Comparison of ENCODE assay signal across 28 mouse cellular contexts in the genomic region with DNA sequence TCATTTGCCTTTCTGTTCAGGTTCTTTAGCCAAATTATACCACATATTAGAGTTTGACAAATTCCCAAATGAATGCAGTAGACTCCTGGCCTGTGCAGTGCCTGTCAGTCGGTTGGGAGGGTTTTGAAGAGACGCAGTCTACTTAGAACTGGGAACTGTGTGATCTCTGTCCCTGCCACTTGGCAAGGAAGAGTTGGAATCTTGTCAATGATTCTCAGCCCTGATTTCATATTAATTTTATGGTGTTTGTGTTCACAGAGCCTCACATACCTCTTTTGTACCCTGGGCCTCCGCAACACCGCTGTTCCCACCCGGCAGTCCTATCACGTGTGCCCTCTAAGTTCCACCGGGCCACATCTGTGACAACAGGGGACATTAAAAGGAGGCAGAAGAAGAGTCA.
DNase-seq lines count a peak whose midpoint lies in the region; ATAC-seq and TF ChIP-seq lines count a peak whose summit lies in the region.
"Had no signal": no experiment of that assay in that cellular context is flagged by ENCODE, and none has a peak within 500 bp of the region (broad histone marks: within the 10 kb centered on the region; RNA-seq: fewer than 3 reads in every experiment).

No protein-coding gene starts in this region.

- 90% methylated on average over 7 of the region's 7 CpGs for WGBS in kidney, embryonic 14.5 days

- no peaks in the 10 kb centered on the region for H3K9me3 ChIP-seq in kidney, embryonic 14.5 days (ENCODE audit: control insufficient read depth, low read length)
- H3K9me3 ChIP-seq: forebrain, embryonic 12.5 days; heart, embryonic 10.5 days; heart, embryonic 15.5 days; hindbrain, embryonic 13.5 days; limb, embryonic 10.5 days; limb, embryonic 15.5 days; liver, embryonic 15.5 days; neural tube, embryonic 15.5 days had no signal

- H3K4me3 ChIP-seq in kidney, embryonic 14.5 days (ENCODE audit: low read length) = no peak overlapping the region
- H3K4me3 ChIP-seq in left cerebral cortex, adult 2 months = no peak overlapping the region
- H3K4me3 ChIP-seq: forebrain, embryonic 12.5 days; heart, embryonic 10.5 days; heart, embryonic 15.5 days; hindbrain, embryonic 13.5 days; layer of hippocampus, adult 2 months; limb, embryonic 10.5 days; limb, embryonic 15.5 days; liver, embryonic 15.5 days; neural tube, embryonic 15.5 days had no signal

- ATAC-seq in kidney, embryonic 14.5 days (ENCODE audit: low FRiP score, low TSS enrichment) = no peak
- ATAC-seq in erythroblast, adult 5-6 weeks (replicated peaks; ENCODE audit: low FRiP score, poor library complexity, severe bottlenecking) = no peak
- ATAC-seq: forebrain, postnatal 0 days; intestine, embryonic 16.5 days; Patski had no signal

- no peaks in the 10 kb centered on the region; the same call in 1 of the 2 replicates for H3K27me3 ChIP-seq in kidney, embryonic 14.5 days (ENCODE audit: control insufficient read depth, insufficient read depth, low read length)
- H3K27me3 ChIP-seq: forebrain, embryonic 12.5 days; heart, embryonic 15.5 days; hindbrain, embryonic 13.5 days; limb, embryonic 15.5 days; liver, embryonic 15.5 days; neural tube, embryonic 15.5 days; Patski had no signal

- H3K9ac ChIP-seq in kidney, embryonic 14.5 days (ENCODE audit: low read depth, low read length) = no peak overlapping the region
- H3K9ac ChIP-seq: forebrain, embryonic 12.5 days; forebrain, postnatal 0 days; heart, embryonic 15.5 days; hindbrain, embryonic 13.5 days; limb, embryonic 15.5 days; liver, embryonic 15.5 days; lung, embryonic 14.5 days; neural tube, embryonic 15.5 days had no signal

- H3K27ac ChIP-seq in kidney, embryonic 14.5 days (ENCODE audit: low read depth, low read length) = no peak overlapping the region
- no peak overlapping the region for H3K27ac ChIP-seq in left cerebral cortex, adult 2 months
- H3K27ac ChIP-seq: forebrain, embryonic 12.5 days; heart, embryonic 10.5 days; heart, embryonic 15.5 days; hindbrain, embryonic 13.5 days; layer of hippocampus, adult 2 months; limb, embryonic 10.5 days; limb, embryonic 15.5 days; liver, embryonic 15.5 days; neural tube, embryonic 15.5 days had no signal

- no peak for TF ChIP-seq CTCF in left cerebral cortex, adult 2 months (IDR thresholded peaks at IDR 0.05)

- intact Hi-C loops in left cerebral cortex, adult 2 months (cut with DNase I) = no loop called here

- H3K4me1 ChIP-seq in kidney, embryonic 14.5 days (ENCODE audit: control insufficient read depth, insufficient read depth, low read length) = no peaks in the 10 kb centered on the region
- H3K4me1 ChIP-seq: forebrain, embryonic 12.5 days; hindbrain, embryonic 13.5 days; limb, embryonic 15.5 days; liver, embryonic 15.5 days had no signal

- no peak overlapping the region for H3K4me2 ChIP-seq in kidney, embryonic 14.5 days (replicated peaks; ENCODE audit: low read depth, low read length)
- H3K4me2 ChIP-seq: forebrain, embryonic 12.5 days; heart, embryonic 15.5 days; hindbrain, embryonic 13.5 days; limb, embryonic 15.5 days; liver, embryonic 15.5 days; lung, embryonic 14.5 days; neural tube, embryonic 15.5 days had no signal

- no peaks in the 10 kb centered on the region for H3K36me3 ChIP-seq in kidney, embryonic 14.5 days (ENCODE audit: control insufficient read depth, insufficient read depth, low read length)
- H3K36me3 ChIP-seq: forebrain, embryonic 12.5 days; heart, embryonic 10.5 days; heart, embryonic 15.5 days; hindbrain, embryonic 13.5 days; limb, embryonic 10.5 days; limb, embryonic 15.5 days; liver, embryonic 15.5 days; neural tube, embryonic 15.5 days had no signal

- DNase-seq in kidney, adult 11 months = peak; percentile 65
- DNase-seq in kidney, adult 8-10 months = peak; percentile 68 to 71
- DNase-seq in kidney, postnatal 10 days = peak; percentile 25
- DNase-seq in right cerebral cortex, postnatal 10 days (ENCODE audit: low spot score in 2 of 2) = no peak
- DNase-seq in left cerebral cortex, adult 2 months (ENCODE audit: extremely low spot score in 1 of 2, low spot score in 2 of 2) = no peak
- DNase-seq: adrenal gland, postnatal 14 days; cerebellum, adult 11-12 months; forebrain, postnatal 0 days; heart, postnatal 36 days; layer of hippocampus, postnatal 36 days; lung, embryonic 14.5 days; lung, postnatal 14 days; midbrain, embryonic 14.5 days; spleen, adult 18-20 months; thymus, postnatal 14 days had no signal

Comparison
In these comparisons a context has a peak if more than half of its experiments do, and no peak if none do; other contexts are left out.
1. DNase-seq: peak in kidney, adult 11 months (single experiment), kidney, adult 8-10 months (2 of 2) and kidney, postnatal 10 days (single experiment); none in right cerebral cortex, postnatal 10 days (0 of 2) and left cerebral cortex, adult 2 months (0 of 2).